Mouse (Mus musculus) liver, embryonic 14.5 days (tissue): ENCODE data around the gene Dusp8.
A peak's percentile ranks its signal among the peaks of the same experiment; 100 is the strongest.

Experiments used
- CTCF ChIP-seq: IDR thresholded peaks from 2 replicates; pipeline ENCODE4 v1.5.1; 2016; ENCODE audit warnings: antibody characterized with exemption, low read depth, control low read depth
- EP300 ChIP-seq: IDR thresholded peaks from 2 replicates; pipeline ENCODE4 v1.6.1; 2016; ENCODE audit warnings: antibody characterized with exemption, low read depth

DNA sequence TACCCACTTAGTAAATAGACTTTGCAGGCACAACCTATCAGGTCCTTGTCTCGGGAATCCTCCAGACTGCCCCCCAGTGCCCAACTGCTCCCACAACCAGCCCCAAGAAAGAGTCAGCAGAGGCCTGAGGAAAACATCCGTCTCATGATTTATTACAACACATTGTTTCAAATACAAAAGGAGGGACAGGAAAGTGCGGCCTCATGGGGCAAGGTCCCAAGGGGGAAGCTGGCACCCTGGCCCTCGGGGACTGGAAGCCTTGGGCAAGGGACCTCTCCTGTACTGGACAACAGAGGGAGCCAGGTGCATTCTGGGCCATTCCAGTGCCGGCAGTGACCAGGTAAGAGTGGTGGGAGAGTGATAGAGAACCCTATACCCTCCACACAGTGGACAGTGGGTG is 16.3 kb downstream of the Dusp8 start:
- TF ChIP-seq EP300 (no peak), CTCF (0 out of 2 replicates have a peak, but pooled peaks have one; percentile 8)
